Mouse (Mus musculus) megakaryocyte-erythroid progenitor cell, adult 5-6 weeks (primary cell): ENCODE measurements around the gene Tnn. TPM values are rescaled to one million over a fixed set of nuclear protein-coding genes. Genes with fewer than 3 reads are reported as not detected.
A peak's percentile ranks its signal among the peaks of the same experiment; 100 is the strongest.

ENCODE experiments used
- ATAC-seq: replicated peaks from 2 replicates; pipeline ENCODE4 v1.8.0; 2016; ENCODE audit warnings: mild to moderate bottlenecking, inconsistent platforms; ENCODE audit not compliant: severe bottlenecking, poor library complexity, low FRiP score, low TSS enrichment
- total RNA-seq, 2 experiments: library from RNA; stranded (forward) in 1 of 2; stranded (reverse) in 1 of 2; fragments of 200-1000, 215-1000 nt in 1 of 2; fragments of >200 nt in 1 of 2; fragmentation: Nextera tagmentation in 1 of 2; gene quantifications; 2 replicates each; pipeline ENCODE4 v1.2.3; 2014 to 2017

The Tnn gene
- total RNA-seq, 2 experiments from 2014 or later: not detected

DNA sequence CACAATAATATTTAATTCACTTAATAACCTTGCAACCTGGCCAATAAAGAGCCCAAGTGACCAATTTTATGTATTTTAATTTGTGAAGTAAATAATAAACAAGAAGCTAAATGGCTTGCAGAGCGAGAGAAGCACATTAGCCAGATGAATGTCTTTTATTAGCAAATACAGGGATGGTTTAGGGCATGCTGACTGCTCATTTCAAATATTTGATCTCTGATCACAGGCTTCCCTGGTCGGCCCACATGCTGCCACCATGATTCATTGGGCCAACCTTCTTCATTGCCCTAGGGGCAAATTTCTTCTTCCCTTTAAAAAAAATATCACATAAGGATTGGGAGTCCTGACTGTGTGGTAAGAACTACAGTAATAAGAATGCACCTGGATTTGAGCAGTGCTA lies 66.7 kb downstream of the Tnn start:
- ATAC-seq: no peak

GRCm38 (mm10) chr1:160084239-160084638 lies 69.1 kb downstream of the Tnn start:
- ATAC-seq: no peak

DNA sequence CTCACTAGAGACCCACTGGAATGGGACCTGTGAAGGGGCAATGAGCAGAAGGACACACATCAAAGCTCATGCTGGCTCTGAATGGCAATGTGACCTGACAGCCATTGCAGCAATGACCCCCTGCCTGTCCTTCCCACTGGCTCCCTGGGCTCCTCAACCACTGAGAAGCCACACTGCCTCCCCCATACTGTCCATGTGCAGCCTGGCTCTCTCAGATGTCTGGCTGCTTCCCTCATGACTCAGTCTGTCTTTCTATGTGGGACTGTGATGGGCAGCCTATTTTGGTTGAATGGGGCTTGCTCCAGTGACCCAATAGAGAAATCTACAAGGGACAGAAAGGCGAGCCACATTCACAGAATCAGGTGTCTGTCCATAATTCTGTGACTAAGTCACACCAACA lies 70.7 kb downstream of the Tnn start:
- ATAC-seq: no peak

- ATAC-seq: peak; percentile 73
Measured at GRCm38 (mm10) chr1:160080800-160081436, 72.5 kb downstream of the Tnn start.

DNA sequence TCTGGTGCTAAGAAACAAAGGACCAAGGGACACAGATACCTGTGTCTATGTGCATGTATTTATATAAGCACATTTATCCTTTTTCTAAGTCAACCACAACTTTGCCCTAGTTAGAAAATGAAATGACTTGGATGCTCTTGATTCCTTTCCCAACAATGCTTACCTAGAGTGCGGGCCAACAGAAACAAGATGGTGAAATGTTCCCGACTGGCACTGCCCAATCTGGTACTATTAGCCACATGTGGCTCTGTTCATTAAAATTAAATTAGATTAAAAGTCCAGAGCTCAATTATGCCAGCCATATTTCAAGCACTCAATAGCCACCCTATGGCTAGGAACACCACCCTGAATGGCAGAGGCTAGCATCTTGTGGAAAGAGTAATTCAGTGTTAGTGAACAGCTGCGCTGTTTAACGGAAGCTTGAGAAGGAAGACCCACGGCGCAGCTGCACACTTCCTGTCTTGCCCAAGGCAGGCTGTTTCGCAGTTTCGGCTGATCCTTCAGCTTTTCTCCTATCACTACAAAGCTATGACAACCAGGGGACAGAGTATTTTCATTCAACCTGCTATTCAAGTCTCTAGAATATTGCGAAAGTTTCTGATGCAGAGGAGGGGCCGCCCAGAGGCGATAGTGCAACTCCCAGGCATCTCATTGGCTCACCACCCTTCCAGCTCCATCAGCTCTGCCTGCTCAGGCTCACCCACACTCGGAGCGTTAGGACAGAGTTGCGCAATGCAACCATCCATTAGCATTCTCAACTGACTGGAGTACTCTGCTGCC lies 74.3 kb downstream of the Tnn start:
- peak; percentile 84 for ATAC-seq

DNA sequence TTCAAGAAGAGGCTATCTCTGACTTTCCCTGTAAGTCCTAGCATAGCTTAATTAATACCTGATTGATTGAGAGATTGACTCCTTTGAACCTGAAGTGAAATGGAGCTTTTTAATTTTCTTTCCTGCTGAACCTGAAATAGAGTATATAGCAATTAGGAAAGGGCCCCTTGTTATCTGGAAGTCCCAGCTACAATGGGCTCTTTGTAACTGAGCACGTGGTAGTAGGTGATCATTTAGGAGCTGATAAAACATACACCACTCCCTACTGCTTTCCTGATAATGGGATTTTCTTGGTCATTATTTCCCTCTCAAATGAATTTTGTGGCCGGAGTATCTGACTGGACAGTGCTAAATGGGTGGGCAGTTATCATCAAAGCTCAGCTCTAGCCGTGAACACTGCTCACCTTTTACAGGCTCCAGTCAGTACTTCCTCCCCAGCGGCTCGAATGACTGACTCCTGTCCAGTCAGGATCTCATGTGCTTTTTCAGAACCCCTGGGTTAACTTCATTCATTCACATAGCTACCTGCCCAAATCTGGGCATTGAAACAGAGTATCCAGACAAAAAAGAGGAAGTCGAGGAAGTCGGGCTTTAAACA lies 88.7 kb downstream of the Tnn start:
- ATAC-seq: no peak

DNA sequence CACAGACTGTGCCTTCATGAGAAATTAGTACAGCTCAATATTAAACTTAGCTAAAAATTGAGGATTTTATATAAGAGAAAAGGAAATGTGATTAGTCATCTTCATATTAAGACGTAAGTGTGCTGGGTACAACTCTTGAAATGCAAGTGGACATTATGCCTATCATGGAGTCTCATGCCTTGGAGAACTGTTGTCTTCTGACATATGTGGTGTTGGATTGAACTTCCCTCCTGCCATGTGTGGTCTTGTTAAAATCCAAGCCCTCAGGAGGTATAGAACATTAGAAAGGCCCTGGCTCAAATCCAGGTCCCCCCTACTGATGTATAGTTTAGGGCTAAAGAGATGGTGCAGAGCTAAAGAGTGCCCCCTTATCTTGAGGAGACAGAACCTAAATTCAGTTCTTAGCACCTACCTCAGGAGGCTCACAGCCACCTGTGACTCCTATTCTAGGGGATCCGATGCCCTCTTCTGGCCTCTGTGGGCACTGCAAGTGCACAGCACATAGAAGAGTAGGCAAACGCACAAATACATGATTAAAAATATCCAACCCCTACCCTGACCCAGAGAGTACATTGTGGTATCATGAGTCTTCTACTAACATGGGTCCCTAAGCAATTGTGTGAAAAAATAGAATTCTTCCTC lies 91.5 kb downstream of the Tnn start:
- peak; percentile 69 for ATAC-seq

DNA sequence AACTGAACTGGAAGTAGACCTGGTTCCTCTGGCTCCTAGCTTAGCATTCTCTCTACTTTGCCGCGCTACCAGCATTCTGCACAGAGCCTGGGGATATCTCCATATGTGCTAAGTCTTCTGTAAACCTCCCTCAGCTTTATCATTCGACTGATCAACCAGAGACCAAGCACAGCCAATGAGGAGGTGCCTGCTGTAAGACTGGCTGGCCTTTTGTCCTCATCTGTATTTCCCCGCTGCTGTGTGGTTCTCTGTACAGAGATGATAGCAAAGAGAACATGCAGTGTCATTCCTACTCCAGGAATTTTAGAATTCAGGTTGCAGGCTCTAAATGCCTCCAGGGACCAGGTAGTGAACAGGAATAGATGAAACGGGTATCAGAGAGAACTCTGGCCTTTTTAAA lies 92.1 kb downstream of the Tnn start:
- ATAC-seq: peak; percentile 93

DNA sequence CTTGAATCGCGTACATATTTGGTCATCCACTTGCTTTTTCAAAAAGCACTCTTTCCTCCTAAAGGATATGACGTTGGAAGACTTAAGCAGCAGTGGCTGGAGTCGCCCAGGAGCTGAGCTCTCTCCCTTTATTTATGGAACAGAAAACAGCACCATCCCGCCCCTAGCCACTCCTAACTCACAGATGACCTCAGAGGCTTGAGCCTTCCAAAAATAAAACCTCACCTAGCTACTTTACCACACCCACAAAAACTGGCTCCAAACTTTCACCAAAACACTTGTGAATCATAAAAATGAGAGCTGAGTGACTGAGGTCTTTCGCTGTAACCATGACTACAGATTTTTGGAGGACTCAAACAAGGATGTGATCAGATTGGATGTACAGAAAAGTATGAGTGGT lies 92.8 kb downstream of the Tnn start:
- ATAC-seq: no peak

- no peak for ATAC-seq
Measured at GRCm38 (mm10) chr1:160059908-160060307, 93.5 kb downstream of the Tnn start.

DNA sequence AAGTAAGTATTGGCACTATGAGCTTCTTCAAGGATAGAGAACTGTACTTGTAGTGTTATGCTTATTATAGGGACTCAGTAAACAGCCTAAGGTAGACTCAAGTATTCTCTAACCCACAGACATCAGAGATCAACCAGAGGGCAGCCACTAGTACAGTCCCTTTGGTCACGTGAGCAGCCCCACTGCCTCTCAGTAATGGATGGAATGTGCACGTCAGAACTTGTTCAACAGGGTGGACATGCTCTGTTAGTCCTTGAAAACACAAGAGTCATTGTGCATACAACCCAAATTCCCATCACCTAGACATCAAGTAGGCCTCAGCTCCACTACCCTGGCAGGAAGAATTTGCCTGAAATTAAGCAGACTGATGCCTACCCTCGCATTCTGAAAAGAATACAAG lies 95.7 kb downstream of the Tnn start:
- no peak for ATAC-seq

GRCm38 (mm10) chr1:160054366-160055078 lies 98.9 kb downstream of the Tnn start:
- ATAC-seq: peak; percentile 51

GRCm38 (mm10) chr1:160053510-160054305 lies 99.7 kb downstream of the Tnn start:
- no peak for ATAC-seq

DNA sequence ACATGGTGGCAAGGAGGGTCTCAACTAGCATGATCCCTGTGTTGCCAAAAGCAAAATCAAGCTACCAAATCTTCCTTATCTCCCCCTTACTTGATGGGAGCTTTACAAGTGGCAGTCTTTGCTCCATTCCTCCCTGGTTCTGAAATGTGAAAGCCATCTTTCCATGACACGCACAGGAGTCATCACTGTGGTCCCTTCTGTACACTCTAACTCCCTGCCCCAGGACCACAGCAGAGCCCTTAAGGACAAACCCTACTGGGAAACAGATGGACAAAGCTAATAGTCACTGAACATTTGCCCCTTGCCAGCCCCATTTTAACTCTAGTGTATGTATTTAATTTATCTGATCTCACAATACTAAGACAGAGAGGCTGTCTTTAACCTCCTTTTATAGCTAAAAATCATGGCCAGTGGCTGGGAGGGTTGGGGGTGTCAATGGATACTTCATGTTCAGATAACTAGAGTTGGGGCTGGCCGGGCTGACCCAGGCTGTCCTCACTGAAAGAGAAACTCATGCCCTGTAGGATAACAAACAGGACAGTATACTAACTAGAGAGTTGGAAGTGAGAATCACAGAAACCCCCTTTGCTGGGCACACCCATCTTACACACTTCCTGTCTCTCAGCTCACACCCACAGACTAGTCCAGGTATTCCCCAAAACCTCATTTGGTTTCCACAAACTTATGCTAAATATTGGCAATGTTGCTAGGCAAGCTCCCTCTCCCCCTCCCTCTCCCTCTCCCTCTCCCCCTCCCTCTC lies 100.6 kb downstream of the Tnn start:
- ATAC-seq: no peak

- no peak for ATAC-seq
Measured at GRCm38 (mm10) chr1:160050898-160051297, 102.5 kb downstream of the Tnn start.

DNA sequence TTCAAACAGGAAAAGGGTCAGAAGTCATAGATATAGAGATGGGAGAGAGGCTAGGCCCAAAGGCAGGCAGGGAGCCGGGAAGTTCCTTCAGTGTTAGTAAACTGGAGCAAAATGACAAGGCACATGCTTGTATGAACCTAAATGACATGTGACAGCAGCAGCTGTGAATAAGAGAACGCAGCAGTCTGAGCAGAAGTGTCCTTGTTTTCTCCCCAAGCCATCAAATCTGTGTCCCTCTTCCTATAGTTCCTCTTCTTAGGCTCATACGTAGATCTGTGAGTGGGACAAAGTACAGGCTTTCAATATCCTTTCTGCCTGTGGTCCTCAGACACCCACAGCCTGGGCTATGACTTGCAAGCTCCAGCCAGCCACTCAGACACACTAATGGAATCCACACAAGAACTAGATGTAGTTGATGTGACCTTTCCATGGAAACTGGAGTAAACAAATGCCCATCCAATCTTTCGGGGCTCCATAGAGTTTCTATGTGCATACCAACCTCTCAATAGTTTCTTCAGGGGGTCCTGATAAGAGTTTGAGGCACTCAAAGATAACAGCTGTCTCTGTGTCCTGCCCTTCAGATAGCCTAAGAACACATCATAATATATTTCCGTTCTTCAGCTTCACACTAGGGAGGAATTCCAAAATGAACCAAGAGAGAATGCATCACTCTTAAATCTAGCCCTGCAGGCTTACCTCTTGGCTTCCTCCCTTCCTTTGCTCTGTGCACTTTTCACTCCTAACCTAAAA lies 104.1 kb downstream of the Tnn start:
- ATAC-seq: peak; percentile 34

DNA sequence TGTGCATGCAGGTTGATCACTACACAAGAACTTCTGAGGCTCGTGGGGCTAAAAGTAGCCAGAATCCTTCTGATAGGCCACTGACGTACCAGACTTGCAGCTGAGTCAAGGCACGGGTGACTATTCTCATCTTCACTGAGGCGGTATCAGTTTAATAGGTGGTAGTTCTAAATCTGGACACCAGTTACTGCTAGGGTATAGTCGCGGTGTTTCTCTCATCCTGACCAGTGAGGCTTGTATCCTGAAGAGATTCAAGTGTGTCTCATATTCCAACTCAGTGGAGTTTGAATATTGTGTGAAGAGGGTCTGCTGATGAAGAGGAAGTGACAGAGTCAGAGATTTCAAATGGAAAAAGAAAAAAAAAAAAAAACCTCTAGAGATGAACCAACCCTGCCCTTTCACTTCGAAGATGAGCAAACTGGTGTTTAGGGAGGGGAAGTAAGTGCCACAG lies 105.9 kb downstream of the Tnn start:
- no peak for ATAC-seq

- ATAC-seq: no peak
Measured at GRCm38 (mm10) chr1:160046786-160047185, 106.6 kb downstream of the Tnn start.
